ENCODE assay signal across 8 mouse cellular contexts in genomic region chr3:87749036-87749435, GRCm38 (mm10). TPM values are rescaled to one million over a fixed set of nuclear protein-coding genes. Genes with fewer than 3 reads are reported as not detected.
DNase-seq lines count a peak whose midpoint lies in the region; ATAC-seq and TF ChIP-seq lines count a peak whose summit lies in the region.

No protein-coding gene starts in this region.

- H3K4me2 ChIP-seq in forebrain, embryonic 12.5 days = no peak overlapping the region
- no peak overlapping the region for H3K4me2 ChIP-seq in forebrain, embryonic 13.5 days
- H3K4me2 ChIP-seq in intestine, embryonic 16.5 days (ENCODE audit: low read depth, low read length) = no peak overlapping the region
- no peak overlapping the region for H3K4me2 ChIP-seq in lung, embryonic 14.5 days

- TF ChIP-seq CTCF in testis, adult 2 months (IDR thresholded peaks at IDR 0.05; ENCODE audit: control insufficient read depth, insufficient read depth, insufficient replicate concordance, low read depth, low read length) = peak; percentile 77; the same call in 1 of the 2 replicates
- peak; percentile 84 for TF ChIP-seq CTCF in lung, embryonic 14.5 days (IDR thresholded peaks at IDR 0.05; ENCODE audit: low read depth)

- no peaks in the 10 kb centered on the region for H3K36me3 ChIP-seq in forebrain, embryonic 12.5 days (replicated peaks)
- no peaks in the 10 kb centered on the region for H3K36me3 ChIP-seq in forebrain, embryonic 13.5 days (ENCODE audit: poor library complexity, severe bottlenecking)
- no peaks in the 10 kb centered on the region; the same call in 1 of the 2 replicates for H3K36me3 ChIP-seq in testis, adult 2 months (ENCODE audit: control insufficient read depth, insufficient read depth, low read length)
- H3K36me3 ChIP-seq in intestine, embryonic 16.5 days (ENCODE audit: control insufficient read depth, insufficient read depth, low read length) = peaks cover 16% of the 10 kb centered on the region; the same call in 1 of the 2 replicates
- H3K36me3 ChIP-seq in lung, embryonic 14.5 days (ENCODE audit: insufficient read depth) = peaks cover 32% of the 10 kb centered on the region

- peak; percentile 46; the same call in 1 of the 2 replicates for ATAC-seq in forebrain, embryonic 12.5 days (ENCODE audit: low FRiP score)
- no peak for ATAC-seq in forebrain, embryonic 13.5 days
- ATAC-seq in common myeloid progenitor, adult 5-6 weeks (replicated peaks; ENCODE audit: low read depth, poor library complexity, severe bottlenecking) = peak; percentile 83
- peak; percentile 49 for ATAC-seq in intestine, embryonic 16.5 days
- ATAC-seq in lung, embryonic 14.5 days (ENCODE audit: insufficient read depth) = no peak

- H3K4me3 ChIP-seq in forebrain, embryonic 12.5 days (replicated peaks) = no peak overlapping the region
- H3K4me3 ChIP-seq in forebrain, embryonic 13.5 days = no peak overlapping the region
- H3K4me3 ChIP-seq in testis, adult 2 months (ENCODE audit: control insufficient read depth, low read depth, low read length) = no peak overlapping the region
- H3K4me3 ChIP-seq in intestine, embryonic 16.5 days (ENCODE audit: low read length) = no peak overlapping the region
- no peak overlapping the region for H3K4me3 ChIP-seq in lung, embryonic 14.5 days (ENCODE audit: low read depth, low read length)

- H3K9ac ChIP-seq in forebrain, embryonic 12.5 days = no peak overlapping the region
- H3K9ac ChIP-seq in forebrain, embryonic 13.5 days = no peak overlapping the region
- H3K9ac ChIP-seq in intestine, embryonic 16.5 days (ENCODE audit: low read depth, low read length) = no peak overlapping the region
- H3K9ac ChIP-seq in lung, embryonic 14.5 days = no peak overlapping the region

- H3K9me3 ChIP-seq in forebrain, embryonic 12.5 days = no peaks in the 10 kb centered on the region
- no peaks in the 10 kb centered on the region for H3K9me3 ChIP-seq in forebrain, embryonic 13.5 days (replicated peaks)
- H3K9me3 ChIP-seq in intestine, embryonic 16.5 days (ENCODE audit: control insufficient read depth, low read length) = no peaks in the 10 kb centered on the region
- H3K9me3 ChIP-seq in lung, embryonic 14.5 days (ENCODE audit: low read depth, low read length) = no peaks in the 10 kb centered on the region

- no peak for DNase-seq in testis, postnatal 14 days (ENCODE audit: low spot score)
- DNase-seq in lung, embryonic 14.5 days = peak; percentile 79
- peak; percentile 72 for DNase-seq in thymus, postnatal 0 days (ENCODE audit: low spot score)

- no peak for TF ChIP-seq POLR2A in testis, adult 2 months (IDR thresholded peaks at IDR 0.05; ENCODE audit: control insufficient read depth, low read depth, low read length)

- peaks cover 12% of the 10 kb centered on the region for H3K4me1 ChIP-seq in forebrain, embryonic 12.5 days
- peaks cover 12% of the 10 kb centered on the region for H3K4me1 ChIP-seq in forebrain, embryonic 13.5 days
- H3K4me1 ChIP-seq in testis, adult 2 months (ENCODE audit: control insufficient read depth, insufficient read depth, low read length) = peaks cover 17% of the 10 kb centered on the region
- H3K4me1 ChIP-seq in intestine, embryonic 16.5 days (ENCODE audit: control insufficient read depth, insufficient read depth, low read length) = peaks cover 16% of the 10 kb centered on the region
- peaks cover 12% of the 10 kb centered on the region for H3K4me1 ChIP-seq in lung, embryonic 14.5 days (ENCODE audit: insufficient read depth)

- WGBS in forebrain, embryonic 12.5 days = 19% methylated on average over 5 of the region's 5 CpGs
- WGBS in forebrain, embryonic 13.5 days = 22% methylated on average over 5 of the region's 5 CpGs
- WGBS in intestine, embryonic 16.5 days = 12% methylated on average over 5 of the region's 5 CpGs
- WGBS in lung, embryonic 14.5 days = 19% methylated on average over 5 of the region's 5 CpGs

- H3K27ac ChIP-seq in forebrain, embryonic 12.5 days = no peak overlapping the region
- H3K27ac ChIP-seq in forebrain, embryonic 13.5 days = no peak overlapping the region
- no peak overlapping the region for H3K27ac ChIP-seq in testis, adult 2 months (ENCODE audit: control insufficient read depth, insufficient read depth, low read depth, low read length)
- no peak overlapping the region for H3K27ac ChIP-seq in intestine, embryonic 16.5 days (ENCODE audit: low read length)
- H3K27ac ChIP-seq in lung, embryonic 14.5 days (ENCODE audit: low read depth) = no peak overlapping the region

- peaks cover 10% of the 10 kb centered on the region for H3K27me3 ChIP-seq in forebrain, embryonic 12.5 days
- 0 out of 2 replicates have a peak, but pooled peaks cover 13% of the 10 kb centered on the region for H3K27me3 ChIP-seq in forebrain, embryonic 13.5 days
- H3K27me3 ChIP-seq in testis, adult 2 months (ENCODE audit: control insufficient read depth, insufficient read depth, low read length) = no peaks in the 10 kb centered on the region
- 0 out of 2 replicates have a peak, but pooled peaks cover 4% of the 10 kb centered on the region for H3K27me3 ChIP-seq in intestine, embryonic 16.5 days (replicated peaks; ENCODE audit: control insufficient read depth, insufficient read depth, low read length)
- no peaks in the 10 kb centered on the region for H3K27me3 ChIP-seq in lung, embryonic 14.5 days (ENCODE audit: insufficient read depth, low read length)

RNA-seq across cellular contexts. Expression of gene Lrrc71, which starts 0.6 kb away (rescaled TPM):
- polyA plus RNA-seq in forebrain, embryonic 12.5 days (2016; fragmentation: Nextera tagmentation; extraction: Ambion mirVana) = 0.26 and 0.37 TPM in 2 replicates
- 0.35 and 0.58 TPM in 2 replicates for polyA plus RNA-seq in forebrain, embryonic 13.5 days (2015; fragmentation: Nextera tagmentation; extraction: Ambion mirVana)
- polyA plus RNA-seq in testis, adult 2 months (2012; rRNA removed) = 135 and 136 TPM in 2 replicates
- 0.23 TPM in 1 of 2 replicates, not detected in the other for total RNA-seq in common myeloid progenitor, adult 5-6 weeks (2017)
- polyA plus RNA-seq in intestine, embryonic 16.5 days (2015; fragmentation: Nextera tagmentation; extraction: Ambion mirVana) = 0.39 and 0.58 TPM in 2 replicates
- polyA plus RNA-seq in lung, embryonic 14.5 days (2014; fragmentation: Nextera tagmentation; extraction: Ambion mirVana) = 0.63 and 0.77 TPM in 2 replicates
- polyA plus RNA-seq in thymus, postnatal 0 days (2015; fragmentation: Nextera tagmentation; extraction: Ambion mirVana) = 0.42 and 0.66 TPM in 2 replicates

RNA-seq across cellular contexts. Expression of gene Ntrk1, which starts 45.9 kb away (rescaled TPM):
- polyA plus RNA-seq in forebrain, embryonic 12.5 days (2016; fragmentation: Nextera tagmentation; extraction: Ambion mirVana) = 1.1 and 1.4 TPM in 2 replicates
- 0.53 and 0.88 TPM in 2 replicates for polyA plus RNA-seq in forebrain, embryonic 13.5 days (2015; fragmentation: Nextera tagmentation; extraction: Ambion mirVana)
- 0.64 and 0.94 TPM in 2 replicates for polyA plus RNA-seq in testis, adult 2 months (2012; rRNA removed)
- not detected in 2 replicates for total RNA-seq in common myeloid progenitor, adult 5-6 weeks (2017)
- polyA plus RNA-seq in intestine, embryonic 16.5 days (2015; fragmentation: Nextera tagmentation; extraction: Ambion mirVana) = 1.4 and 1.6 TPM in 2 replicates
- polyA plus RNA-seq in lung, embryonic 14.5 days (2014; fragmentation: Nextera tagmentation; extraction: Ambion mirVana) = 0.22 and 0.39 TPM in 2 replicates
- polyA plus RNA-seq in thymus, postnatal 0 days (2015; fragmentation: Nextera tagmentation; extraction: Ambion mirVana) = 0.15 and 0.48 TPM in 2 replicates

RNA-seq across cellular contexts. Expression of gene Insrr, which starts 47.7 kb away (rescaled TPM):
- polyA plus RNA-seq in forebrain, embryonic 12.5 days (2016; fragmentation: Nextera tagmentation; extraction: Ambion mirVana) = 0.65 and 1.0 TPM in 2 replicates
- polyA plus RNA-seq in forebrain, embryonic 13.5 days (2015; fragmentation: Nextera tagmentation; extraction: Ambion mirVana) = 0.33 and 0.43 TPM in 2 replicates
- 0.06 and 0.17 TPM in 2 replicates for polyA plus RNA-seq in testis, adult 2 months (2012; rRNA removed)
- total RNA-seq in common myeloid progenitor, adult 5-6 weeks (2017) = not detected in 2 replicates
- 0.27 and 0.39 TPM in 2 replicates for polyA plus RNA-seq in intestine, embryonic 16.5 days (2015; fragmentation: Nextera tagmentation; extraction: Ambion mirVana)
- polyA plus RNA-seq in lung, embryonic 14.5 days (2014; fragmentation: Nextera tagmentation; extraction: Ambion mirVana) = 0.05 TPM in 1 of 2 replicates, not detected in the other
- polyA plus RNA-seq in thymus, postnatal 0 days (2015; fragmentation: Nextera tagmentation; extraction: Ambion mirVana) = 0.04 and 0.05 TPM in 2 replicates

Comparison
In these comparisons a context has a peak if more than half of its experiments do, and no peak if none do; other contexts are left out.
1. ATAC-seq: peak in forebrain, embryonic 12.5 days (single experiment), common myeloid progenitor, adult 5-6 weeks (single experiment) and intestine, embryonic 16.5 days (single experiment); none in forebrain, embryonic 13.5 days (single experiment) and lung, embryonic 14.5 days (single experiment).
2. RNA of gene Lrrc71, which starts 0.6 kb away (polyA plus RNA-seq): 135 to 136 TPM in testis, adult 2 months; 0.42 to 0.66 TPM in thymus, postnatal 0 days, 0.63 to 0.77 TPM in lung, embryonic 14.5 days, 0.39 to 0.58 TPM in intestine, embryonic 16.5 days, 0.35 to 0.58 TPM in forebrain, embryonic 13.5 days and 0.26 to 0.37 TPM in forebrain, embryonic 12.5 days; every median in the first group is over 10 times any median in the second.